Mouse (Mus musculus): Measurements from ENCODE around the gene Fxyd3.

Gene Fxyd3

DNA sequence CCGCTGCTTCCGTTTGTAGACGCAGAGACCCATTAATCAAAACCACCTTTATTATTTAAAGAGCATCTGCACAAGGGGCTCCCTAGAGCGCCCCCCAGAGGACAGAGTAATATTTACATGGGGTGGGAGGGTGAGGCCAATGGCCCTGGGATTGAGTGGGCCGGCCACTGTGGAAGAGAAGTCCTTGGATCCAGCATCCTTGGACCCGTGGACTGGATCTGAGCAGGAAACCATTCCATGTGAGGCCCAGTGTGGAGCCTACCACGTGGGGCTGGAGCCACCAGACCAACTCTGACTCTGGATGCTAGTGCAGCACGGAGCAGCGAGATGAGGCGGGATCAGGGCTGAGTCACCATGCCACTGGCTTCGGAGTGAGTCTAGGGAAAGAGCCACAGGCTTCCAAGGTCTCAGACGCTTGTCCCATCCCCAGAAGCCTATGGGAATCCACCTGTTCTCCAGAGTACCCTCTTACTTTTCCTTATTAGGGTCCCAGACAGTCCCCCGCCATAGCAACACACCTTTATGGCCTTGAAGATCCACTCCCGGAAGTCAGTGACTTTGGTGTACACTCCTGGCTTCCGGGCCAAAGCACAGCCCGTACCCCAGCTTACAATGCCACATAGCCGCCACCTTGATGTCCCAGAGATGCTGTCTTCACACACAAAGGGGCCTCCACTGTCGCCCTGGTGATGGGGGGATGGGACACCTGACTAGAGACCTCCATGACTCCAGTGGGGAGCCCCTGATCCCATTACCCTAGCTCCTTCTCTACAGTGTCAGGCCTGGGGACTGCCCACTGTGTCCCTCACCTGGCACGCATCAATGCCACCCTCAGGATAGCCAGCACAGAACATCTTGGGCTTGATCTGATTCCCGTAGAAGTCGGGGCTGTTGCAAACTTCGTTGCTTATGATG lies 22.4 kb upstream of the Fxyd3 start:
- peak in 1 of 2 experiments; percentile 49 for DNase-seq

DNA sequence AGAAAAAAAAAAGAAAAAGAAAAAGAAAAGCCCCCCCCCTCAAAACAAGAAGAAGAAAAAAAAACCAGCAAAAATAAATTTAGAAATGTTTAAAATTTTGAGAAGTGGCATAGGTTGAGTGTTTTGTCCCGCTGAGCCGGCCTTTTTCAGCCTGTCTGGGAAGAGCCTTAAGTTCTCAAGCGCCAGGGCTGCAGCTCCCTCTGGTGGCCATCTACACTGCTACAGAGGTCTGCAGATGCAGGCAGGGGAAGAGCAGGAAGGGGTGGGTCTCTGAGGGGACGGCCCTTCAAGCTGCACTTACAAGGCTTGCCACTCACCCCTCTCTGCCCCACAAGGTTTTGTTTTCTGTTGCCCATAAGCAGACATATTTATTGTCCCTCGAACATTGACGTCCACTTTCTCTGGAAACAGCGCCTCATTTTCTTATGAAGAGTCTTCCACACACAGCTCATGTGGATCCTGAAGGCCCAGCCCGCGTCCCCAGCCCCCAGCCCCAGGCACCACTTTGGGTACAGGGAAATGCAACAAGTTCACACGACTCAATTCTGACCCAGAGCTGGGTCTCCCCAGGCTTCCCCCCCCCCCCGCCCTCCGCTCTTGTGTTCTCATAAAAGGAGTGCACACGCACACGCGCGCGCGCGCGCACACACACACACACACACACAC lies 21.2 kb upstream of the Fxyd3 start:
- DNase-seq: peak; percentile 93 to 97

DNA sequence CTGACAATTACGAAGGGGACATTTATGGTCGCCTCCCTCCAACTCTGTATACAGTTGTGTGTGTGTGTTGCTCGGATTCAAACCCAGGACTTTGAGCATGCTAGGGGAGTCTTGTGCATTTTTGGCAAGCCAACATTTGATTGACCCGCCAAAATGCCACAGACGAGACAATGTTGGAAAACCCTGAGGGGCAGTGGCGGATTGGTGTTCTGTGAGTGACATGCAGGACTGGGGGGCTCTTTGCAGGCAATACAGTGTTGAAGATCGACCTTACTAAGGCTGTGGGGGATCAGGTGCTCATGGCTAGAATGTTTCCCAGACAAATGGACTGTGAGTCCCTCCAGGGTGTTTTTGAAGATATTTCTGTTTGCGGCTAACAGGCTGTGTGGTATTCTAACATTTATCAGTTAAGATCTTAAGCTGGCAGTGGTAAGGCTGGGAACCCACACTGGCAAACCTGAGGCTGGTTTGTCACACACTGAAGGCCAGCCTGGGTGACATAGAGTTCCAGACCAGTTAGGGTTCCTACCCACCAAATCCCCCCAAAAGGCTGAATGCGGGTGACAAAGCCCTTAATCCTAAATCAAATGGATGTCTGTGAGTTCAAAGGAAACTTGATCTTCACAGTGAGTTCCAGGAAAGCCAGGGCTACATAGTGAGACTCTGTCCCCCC lies 20.5 kb upstream of the Fxyd3 start:
- no peak for DNase-seq

DNA sequence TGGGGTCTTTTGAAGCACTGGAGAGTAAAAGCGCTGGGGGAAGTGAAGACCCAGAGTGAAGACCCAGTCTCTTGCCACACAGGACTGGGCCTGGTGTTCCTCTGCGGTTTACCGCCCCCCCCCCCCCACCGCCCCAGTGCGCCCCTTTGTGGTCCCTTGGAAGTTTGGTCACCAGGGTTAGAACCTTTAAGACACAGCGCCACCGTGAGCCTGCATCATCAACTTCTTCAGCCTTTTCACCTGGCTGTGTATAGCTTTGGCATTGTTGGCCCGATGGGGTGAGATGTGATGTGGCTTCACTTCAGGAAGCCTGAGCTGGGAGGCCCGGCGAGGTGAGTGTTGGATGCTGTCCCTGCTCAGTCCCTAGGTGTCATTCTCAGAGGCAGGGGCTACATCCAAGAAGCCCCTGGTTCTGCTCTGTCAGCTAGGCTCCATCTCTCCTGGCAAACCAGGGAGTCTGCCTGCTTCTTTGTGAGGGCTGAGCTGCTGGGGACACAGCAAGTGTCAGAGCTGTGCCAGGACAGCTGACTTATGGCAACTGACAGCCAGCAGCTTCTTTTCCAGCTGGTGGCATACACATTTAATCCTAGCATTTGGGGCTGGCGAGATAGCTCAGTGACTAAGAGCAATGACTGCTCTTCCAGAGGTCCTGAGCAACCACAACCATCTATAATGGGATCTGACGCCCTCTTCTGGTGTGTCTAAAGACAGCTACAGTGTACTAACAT lies 18.4 kb upstream of the Fxyd3 start:
- no peak for DNase-seq

DNA sequence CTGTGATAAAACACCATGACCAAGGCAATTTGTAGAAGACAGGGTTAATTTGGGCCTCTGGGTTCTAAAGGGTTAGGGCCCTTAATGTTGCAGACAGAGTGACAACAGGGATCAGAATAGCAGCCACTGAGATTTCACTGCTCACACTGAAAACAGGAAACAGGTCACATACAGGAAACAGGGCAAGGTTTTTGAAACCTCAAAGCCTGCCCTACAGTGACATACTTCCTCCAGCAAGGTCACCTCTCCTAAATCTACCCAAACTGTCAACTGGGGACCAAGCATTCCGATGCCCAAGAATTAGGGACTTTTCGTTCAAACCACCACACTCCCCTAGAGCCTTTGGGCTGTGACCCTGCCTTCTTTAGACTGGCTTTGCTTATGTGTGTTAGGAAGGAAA lies 13.2 kb upstream of the Fxyd3 start:
- no peak for DNase-seq

DNA sequence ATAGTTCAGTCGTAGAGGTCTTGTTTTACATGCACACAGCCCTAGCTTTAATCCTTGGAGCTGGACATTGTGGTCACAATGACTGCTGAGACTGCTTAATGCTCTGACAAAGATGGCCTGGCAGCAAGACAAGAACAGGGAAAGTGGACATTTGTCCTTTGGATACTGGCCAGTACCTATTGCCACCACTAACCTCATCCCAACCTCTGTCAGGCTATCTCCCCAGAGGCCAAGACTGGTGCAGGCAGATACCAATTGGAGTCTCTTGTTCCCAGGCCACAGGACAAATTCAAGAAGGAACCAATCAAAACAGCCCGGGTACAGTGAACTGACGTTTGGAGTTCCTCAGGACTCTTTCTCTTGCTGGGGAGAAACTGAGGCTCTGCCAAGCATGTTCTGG lies 11.7 kb upstream of the Fxyd3 start:
- DNase-seq: no peak

DNA sequence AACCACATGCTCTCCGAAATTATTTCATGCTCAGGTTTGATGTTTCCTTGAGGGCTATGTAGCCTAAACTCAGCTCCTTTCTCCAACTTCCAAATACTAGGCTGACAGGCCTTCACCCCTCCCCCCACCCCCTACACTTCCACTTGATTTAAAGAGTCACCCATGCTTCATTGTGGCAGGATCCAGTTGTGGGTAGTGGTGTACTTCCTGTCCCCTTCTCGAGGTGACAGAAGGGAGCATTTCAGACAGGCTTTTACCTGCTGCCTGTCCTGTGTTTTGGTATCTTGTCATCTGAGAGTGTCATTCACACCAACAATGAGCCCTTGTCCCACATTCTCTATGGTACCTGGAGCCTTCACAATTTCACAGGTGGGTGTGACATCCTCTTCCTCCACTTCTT lies 10.8 kb upstream of the Fxyd3 start:
- no peak for DNase-seq

DNA sequence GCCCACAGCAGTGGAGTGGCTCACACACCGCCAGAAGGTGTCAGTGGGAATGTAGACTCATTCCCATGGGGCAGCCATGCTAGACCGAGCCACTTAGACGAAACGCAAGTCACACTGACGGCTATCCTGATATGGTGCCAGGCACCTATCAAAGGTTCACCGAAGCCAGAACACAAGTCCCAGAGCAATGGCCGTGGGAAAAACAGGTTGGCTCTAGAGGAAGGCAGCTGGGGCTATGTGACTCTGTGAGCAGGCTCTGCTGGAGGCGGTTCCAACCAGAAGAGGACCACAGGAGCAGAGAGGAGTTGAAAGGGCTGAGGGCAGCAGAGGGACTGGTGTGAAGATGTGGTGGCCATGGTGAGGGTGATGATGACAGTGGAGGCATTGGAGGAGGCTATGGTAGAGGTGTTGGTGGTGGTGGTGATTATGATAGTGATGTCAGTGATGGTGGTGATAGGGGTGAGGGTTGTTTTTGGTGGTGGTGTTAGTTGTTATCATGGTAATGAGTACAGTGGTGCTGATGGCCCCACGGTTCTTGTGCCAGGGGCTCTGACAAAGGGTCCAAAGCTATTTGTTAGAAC lies 9.8 kb upstream of the Fxyd3 start:
- DNase-seq: no peak

DNA sequence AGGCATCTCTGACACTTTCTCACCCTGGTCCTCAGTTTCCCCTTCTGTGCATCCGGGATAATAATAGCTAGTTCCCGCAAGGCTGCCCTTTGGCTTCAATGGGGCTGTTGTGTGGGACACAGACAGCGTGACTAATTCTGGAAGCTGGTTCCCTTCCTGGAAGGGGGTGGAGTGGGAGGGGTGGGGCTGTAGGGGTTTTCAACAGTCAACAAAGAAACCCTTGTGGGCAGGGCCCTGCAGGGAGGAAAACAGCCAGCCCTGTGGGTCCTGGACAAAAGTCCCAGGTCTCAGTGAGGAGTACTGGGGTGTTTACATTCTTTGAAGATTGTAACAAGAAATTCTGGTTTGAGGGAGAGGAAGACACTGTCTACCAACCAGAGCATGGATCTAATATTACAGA lies 8.7 kb upstream of the Fxyd3 start:
- DNase-seq: peak; percentile 28 to 64

DNA sequence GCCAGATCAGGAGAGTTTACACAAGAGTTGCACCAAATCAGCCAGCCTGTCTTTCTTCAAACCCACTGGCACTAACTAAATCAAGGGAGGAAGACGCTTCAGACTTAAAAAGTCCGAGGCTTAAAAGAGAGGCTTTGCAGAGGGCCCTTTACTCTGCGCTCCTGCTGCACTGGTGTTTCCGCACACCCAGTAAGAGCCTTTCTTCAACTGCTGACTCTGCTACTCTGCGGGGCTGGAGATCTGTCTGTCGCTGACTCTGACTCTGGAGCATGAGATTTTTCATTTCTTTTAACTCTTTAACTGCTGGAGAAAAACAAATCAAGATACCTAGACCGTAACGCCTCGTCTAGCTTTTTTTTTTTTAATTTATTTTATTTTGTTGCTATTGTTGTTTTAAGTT lies 7.6 kb upstream of the Fxyd3 start:
- DNase-seq: no peak

DNA sequence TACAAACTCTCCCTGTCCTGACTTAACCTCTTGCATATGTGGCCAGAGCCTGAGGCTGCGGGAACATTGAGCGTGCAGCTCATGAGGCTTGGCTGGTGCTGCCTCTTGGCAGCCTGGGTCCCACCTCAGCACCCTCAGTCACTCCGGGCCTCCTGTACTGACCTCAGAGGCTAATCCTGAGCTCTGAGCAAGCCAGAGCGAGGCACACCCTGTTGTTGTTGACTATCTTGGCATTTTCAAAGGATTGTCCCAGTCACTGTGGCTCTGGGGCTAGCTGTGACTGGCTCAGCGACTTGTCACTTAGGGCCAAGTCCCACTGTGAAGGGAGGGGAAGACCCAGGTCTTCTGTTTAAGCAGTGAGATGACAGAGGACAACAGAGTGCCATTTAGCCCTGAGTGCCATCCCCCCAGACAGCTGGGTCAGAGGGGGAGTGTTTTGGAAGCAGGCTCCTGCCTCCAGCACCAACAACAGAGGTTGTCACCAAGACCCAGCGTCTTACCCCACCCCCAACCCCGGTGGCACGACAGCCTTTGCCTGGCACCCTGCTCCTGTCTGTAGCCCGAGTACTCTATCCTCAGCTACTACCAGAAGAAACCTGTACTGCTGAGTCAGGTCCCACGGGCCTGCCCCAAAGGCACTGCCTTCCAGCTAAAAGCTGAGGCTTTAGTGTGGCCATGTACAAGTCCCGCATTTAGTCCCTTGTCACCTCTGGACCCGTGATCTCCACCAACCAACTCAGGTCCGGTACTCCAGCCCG lies 6.5 kb upstream of the Fxyd3 start:
- peak; percentile 14 to 75 for DNase-seq

DNA sequence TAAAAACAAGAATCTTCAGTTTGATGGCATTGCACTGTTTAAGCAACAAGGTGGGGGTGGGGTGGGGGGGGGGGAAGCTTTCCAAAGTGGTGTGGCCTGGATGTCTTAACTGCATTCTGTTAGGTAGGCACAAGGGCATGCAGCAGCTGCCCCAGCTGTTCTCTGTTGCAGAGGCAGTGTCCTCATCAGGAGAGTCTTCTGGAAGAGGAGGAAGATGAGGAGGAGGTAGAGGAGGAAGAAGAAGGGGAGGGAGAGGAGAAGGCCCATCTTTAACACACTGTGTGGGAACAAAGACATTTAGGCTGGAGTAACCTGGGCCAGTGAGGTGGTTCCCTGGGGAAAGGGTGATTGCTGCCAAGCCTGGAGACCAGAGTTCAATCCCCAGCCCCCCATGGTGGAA lies 5.6 kb upstream of the Fxyd3 start:
- no peak for DNase-seq

DNA sequence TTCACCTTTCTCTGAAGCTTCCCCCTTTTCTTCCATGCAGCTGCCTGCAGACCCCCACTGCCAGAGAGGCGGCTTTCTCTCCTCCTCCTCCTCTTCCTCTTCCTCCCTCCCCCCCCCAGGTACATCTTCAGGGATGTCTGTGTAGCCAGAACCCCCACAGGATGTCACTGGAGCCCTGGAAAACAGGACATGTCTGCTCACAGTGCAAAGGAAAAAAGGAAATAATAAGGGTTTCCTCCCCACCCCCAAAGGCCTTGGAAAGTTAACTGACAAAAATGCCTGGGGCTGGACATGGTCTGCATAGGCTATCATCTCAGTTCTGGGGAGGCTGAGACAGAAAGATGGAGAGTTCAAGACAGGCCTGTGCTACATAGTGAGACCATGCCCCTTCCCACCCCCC lies 4.6 kb upstream of the Fxyd3 start:
- DNase-seq: no peak

DNA sequence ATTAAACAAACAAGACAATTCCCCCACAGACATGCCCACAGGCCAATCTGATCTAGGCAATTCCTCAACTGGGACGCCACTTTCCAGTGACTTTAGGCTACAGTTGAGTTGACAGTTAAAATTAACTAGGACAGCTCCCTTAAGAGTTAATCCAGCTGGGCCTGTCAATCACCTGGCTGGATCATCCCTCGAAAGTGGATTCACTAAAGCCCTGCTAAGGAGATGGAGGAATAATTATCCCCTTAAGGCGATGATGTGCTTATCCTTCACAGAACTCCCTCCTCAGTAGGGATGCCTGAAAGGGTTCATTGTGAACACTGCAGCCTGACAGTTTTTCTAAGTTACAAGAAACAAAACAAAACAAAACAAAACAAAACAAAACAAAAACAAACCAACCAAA lies 4.1 kb upstream of the Fxyd3 start:
- DNase-seq: no peak

DNA sequence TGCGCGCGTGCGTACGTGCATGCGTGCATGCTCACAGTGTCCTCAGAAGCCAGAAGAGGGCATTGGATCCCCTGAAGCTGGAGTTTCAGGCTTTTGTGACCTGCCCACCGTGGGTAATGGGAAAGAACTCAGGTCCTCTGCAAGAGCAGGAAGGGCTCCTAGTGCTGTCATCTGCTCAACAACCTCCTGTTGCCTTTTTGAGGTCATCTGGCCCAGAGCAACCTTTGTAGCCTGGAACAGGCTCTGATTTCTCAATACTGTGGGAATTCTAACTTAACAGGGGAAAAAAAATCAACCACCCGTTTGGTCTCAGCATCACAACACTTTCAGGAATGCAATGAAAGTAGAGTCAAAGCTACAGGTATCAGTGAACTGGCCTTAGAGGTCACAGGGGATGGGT lies 3.2 kb upstream of the Fxyd3 start:
- no peak for DNase-seq

DNA sequence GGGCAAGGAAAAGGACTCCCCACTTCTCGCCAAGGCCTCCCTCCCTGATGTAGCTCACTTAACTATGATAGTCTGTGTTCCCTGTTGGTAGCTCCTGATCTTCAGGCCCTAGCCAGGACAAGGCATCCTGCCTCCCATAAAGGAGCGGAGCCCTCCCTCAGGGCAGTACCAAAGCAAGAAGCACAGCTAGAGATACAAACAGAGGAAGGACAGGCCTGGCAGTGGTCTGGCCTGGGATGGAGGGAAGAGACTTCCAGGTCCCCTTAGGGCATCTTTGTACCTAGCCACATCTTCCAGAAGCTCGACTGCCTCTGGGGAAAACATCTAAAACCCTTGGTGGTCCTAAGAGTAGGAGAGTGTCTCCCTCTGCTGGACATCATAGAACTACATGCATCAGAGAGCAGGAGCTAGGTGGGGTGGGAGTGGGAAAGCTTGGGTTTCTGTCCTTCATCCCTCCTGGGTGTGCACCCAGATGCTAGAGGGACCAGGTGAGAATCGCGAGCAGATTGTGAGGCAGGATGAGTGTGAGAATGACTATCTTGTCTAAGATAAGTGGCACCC lies 1.5 kb upstream of the Fxyd3 start:
- DNase-seq: peak in 1 of 2 experiments; percentile 56

DNA sequence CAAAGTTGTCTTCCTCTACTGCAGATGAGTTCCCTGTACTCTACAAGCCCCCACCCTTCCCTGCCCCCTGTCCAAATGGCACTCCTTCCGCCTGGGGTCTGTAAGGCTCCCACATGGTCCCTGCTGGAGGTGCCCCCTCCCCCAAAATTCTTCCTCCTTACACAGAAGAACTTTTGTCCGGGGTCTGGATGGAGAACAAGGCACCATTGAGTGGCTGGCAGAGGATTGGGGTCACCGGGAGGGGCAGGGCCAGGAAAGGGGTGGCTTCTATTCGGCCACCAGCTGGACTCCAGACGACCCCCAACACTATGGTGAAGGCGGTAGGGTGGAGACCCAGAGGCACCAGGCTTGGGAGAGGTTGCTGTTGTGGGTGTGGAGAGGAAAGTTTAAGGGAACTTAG lies 966 bp upstream of the Fxyd3 start:
- DNase-seq: no peak

DNA sequence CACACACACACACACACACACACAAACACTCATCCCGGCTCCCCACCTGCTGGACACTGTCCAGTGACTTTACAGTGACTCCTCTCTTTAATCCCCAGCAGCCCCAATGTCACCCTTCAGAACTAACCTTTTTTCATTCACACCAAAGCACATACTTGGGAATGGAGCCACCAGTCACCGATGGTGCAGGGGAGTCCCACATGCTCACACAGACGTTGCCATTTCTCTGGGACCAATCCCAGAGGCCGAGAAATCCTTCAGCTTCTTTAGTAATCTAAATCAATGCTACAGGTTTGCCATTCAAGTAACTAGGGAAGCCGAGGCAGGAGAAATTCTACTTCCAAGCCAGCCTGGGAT lies 1.8 kb downstream of the Fxyd3 start:
- DNase-seq: no peak

DNA sequence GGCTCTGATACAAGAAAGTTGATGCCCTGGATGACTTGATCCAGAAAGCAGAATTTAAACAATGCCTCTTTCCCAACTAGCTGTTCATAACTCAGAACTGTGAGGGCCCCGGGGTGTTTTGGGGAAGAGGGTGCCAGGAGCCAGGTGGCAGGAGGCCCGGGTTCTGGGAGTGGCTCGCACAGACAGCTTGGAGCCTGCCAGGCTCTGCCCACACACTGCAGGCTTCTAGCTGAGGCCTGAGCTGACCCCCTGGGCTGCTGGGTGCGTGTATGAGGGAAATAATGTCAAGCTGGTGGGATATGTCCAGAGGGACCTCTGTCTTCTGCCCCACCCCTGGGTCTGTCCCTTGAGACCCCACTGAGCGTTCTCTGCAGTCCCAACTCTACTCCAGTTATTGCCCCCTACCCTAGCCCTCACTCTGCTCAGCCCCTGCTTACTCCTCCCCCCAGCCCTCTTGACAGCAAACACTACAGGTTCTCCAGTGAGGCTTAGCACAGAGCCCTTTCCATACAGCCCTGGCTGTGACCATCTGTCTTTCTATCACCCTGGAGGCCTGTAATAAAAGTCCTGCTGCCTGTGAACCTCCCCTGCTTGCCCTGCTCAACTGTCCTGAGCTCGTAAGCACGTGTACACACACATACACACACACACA lies 2.3 kb downstream of the Fxyd3 start:
- DNase-seq: no peak

DNA sequence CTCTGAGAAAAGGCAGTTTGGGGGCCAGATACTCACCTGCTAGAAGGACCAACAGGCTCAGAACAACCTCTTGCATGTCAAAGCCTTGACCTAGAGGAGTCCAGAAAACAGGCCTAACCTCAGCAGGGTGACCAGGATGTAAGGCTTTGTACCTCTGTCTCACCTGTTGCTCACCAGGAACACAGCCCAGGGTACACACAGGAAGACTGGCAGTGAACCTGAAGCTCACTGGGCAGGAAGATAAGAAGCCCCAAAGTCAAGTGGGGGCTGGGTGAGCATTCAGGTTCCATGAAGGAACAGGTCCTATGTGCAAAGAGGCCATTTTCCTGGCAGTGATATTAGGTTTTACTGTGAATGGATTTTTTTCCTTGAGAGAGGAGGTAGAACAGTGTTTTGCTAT lies 3.0 kb downstream of the Fxyd3 start:
- no peak for DNase-seq

DNA sequence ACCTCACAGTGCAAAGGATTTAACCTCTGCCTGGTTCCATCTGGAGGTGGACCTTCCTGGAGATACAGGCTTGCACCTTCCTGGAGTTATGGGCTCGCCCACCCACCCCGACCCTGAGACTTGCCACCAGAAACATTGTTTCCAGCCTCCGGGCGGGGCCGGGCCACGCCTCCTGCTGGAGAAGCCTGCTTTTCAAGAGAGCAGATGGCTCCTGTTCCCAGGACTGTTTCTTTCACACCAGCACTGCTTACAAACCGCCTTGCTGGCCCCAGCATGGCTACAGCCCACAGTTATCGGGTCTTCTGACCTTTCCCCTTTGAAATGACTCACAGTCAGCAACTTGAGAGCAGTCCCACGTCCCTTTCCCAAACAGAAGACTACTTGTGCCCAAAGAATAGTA lies 4.2 kb downstream of the Fxyd3 start:
- DNase-seq: no peak
